In the genomic region with DNA sequence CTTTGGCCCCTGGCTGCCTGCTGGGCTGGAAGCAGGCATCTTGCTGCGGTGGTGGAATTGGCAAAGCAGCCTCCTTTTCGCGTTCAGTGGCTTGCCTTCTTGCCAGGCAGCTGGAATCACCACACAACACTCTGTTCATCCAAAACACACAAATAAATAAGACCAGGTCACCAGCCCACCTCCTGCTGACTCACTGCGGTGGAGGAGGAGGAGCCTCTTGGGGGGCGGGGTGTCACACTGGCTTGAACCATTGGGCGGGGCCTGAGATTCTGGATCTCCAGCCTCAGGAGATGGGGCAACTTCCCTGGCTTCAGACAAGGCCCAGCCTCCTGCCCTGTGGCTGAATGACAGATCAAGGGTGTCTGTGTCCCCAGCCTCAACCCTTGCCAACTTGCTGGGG, we compare ENCODE assay signal across 8 mouse cellular contexts. TPM values are rescaled to one million over a fixed set of nuclear protein-coding genes. Genes with fewer than 3 reads are reported as not detected.
DNase-seq lines count a peak whose midpoint lies in the region; ATAC-seq lines count a peak whose summit lies in the region.

No protein-coding gene starts in this region.

- no peak overlapping the region for H3K4me2 ChIP-seq in lung, embryonic 16.5 days (ENCODE audit: low read depth, low read length)
- no peak overlapping the region for H3K4me2 ChIP-seq in stomach, embryonic 16.5 days (ENCODE audit: low read depth, low read length)

- no peaks in the 10 kb centered on the region for H3K27me3 ChIP-seq in lung, embryonic 16.5 days (ENCODE audit: control insufficient read depth, insufficient read depth, low read depth, low read length)
- no peaks in the 10 kb centered on the region for H3K27me3 ChIP-seq in stomach, embryonic 16.5 days (ENCODE audit: control insufficient read depth, insufficient read depth, low read length)

- DNase-seq in right cerebral cortex, adult 18-20 months, result peak; percentile 51
- no peak for DNase-seq in right cerebral cortex, postnatal 4 days
- DNase-seq in adrenal gland, postnatal 25 days, result peak; percentile 79
- peak; percentile 59 for DNase-seq in gastrocnemius, postnatal 14 days
- peak; percentile 65 for DNase-seq in kidney, postnatal 10 days
- no peak for DNase-seq in cerebellum, adult 11 months

- H3K4me1 ChIP-seq in lung, embryonic 16.5 days (replicated peaks; ENCODE audit: control insufficient read depth, insufficient read depth, low read length), result peaks cover 9% of the 10 kb centered on the region
- peaks cover 12% of the 10 kb centered on the region for H3K4me1 ChIP-seq in stomach, embryonic 16.5 days (ENCODE audit: control insufficient read depth, insufficient read depth, low read length)

- peak; percentile 79 for ATAC-seq in lung, embryonic 16.5 days (ENCODE audit: low read depth)
- 0 out of 2 replicates have a peak, but pooled peaks have one; percentile 41 for ATAC-seq in stomach, embryonic 16.5 days (ENCODE audit: insufficient read depth, low FRiP score)

- no peaks in the 10 kb centered on the region for H3K9me3 ChIP-seq in lung, embryonic 16.5 days (ENCODE audit: control insufficient read depth, low read length)
- H3K9me3 ChIP-seq in stomach, embryonic 16.5 days (replicated peaks; ENCODE audit: control insufficient read depth, low read length), result no peaks in the 10 kb centered on the region

- no peak overlapping the region for H3K27ac ChIP-seq in lung, embryonic 16.5 days (ENCODE audit: low read length)
- no peak overlapping the region for H3K27ac ChIP-seq in stomach, embryonic 16.5 days (ENCODE audit: low read length)

- intact Hi-C loops in gastrocnemius, postnatal 14 days (cut with DNase I; ENCODE audit: low total_unique reads), result no loop called here

- H3K36me3 ChIP-seq in lung, embryonic 16.5 days (ENCODE audit: control insufficient read depth, insufficient read depth, low read length), result no peaks in the 10 kb centered on the region
- no peaks in the 10 kb centered on the region for H3K36me3 ChIP-seq in stomach, embryonic 16.5 days (ENCODE audit: control insufficient read depth, insufficient read depth, low read length)

- WGBS in lung, embryonic 16.5 days, result 11% methylated on average over 6 of the region's 6 CpGs
- 23% methylated on average over 6 of the region's 6 CpGs for WGBS in stomach, embryonic 16.5 days

- H3K9ac ChIP-seq in lung, embryonic 16.5 days (ENCODE audit: low read length), result no peak overlapping the region
- no peak overlapping the region for H3K9ac ChIP-seq in stomach, embryonic 16.5 days (ENCODE audit: low read length)

- H3K4me3 ChIP-seq in lung, embryonic 16.5 days (ENCODE audit: low read length), result no peak overlapping the region
- no peak overlapping the region for H3K4me3 ChIP-seq in stomach, embryonic 16.5 days (replicated peaks; ENCODE audit: low read length)

RNA-seq across cellular contexts. Expression of gene Shisal1, which starts 34.5 kb away (rescaled TPM):
- 0.76 and 1.4 TPM in 2 replicates for total RNA-seq in adrenal gland, postnatal 25 days (2021)
- 1 to 10 TPM; 2.7 to 5.0 TPM for total RNA-seq in gastrocnemius, postnatal 14 days (2021)
- polyA plus RNA-seq in lung, embryonic 16.5 days (2015; fragmentation: Nextera tagmentation; extraction: Ambion mirVana), result 0.63 and 0.74 TPM in 2 replicates
- 1.8 and 2.9 TPM in 2 replicates for polyA plus RNA-seq in stomach, embryonic 16.5 days (2015; fragmentation: Nextera tagmentation; extraction: Ambion mirVana)

Comparison
In these comparisons a context has a peak if more than half of its experiments do, and no peak if none do; other contexts are left out.
1. DNase-seq: peak in right cerebral cortex, adult 18-20 months (single experiment), adrenal gland, postnatal 25 days (single experiment), gastrocnemius, postnatal 14 days (single experiment) and kidney, postnatal 10 days (single experiment); none in right cerebral cortex, postnatal 4 days (single experiment) and cerebellum, adult 11 months (single experiment).